Mouse (Mus musculus) megakaryocyte-erythroid progenitor cell, adult 5-6 weeks (primary cell): ENCODE measurements around the gene Etfbkmt. TPM values are rescaled to one million over a fixed set of nuclear protein-coding genes. Genes with fewer than 3 reads are reported as not detected.
A peak's percentile ranks its signal among the peaks of the same experiment; 100 is the strongest.
"Not testable (repeated sequence)": the region's sequence is repeated elsewhere in the genome, so short reads cannot be mapped to it uniquely, and the experiment has no call there.

ENCODE experiments used
- ATAC-seq: replicated peaks from 2 replicates; pipeline ENCODE4 v1.8.0; 2016; ENCODE audit warnings: mild to moderate bottlenecking, inconsistent platforms; ENCODE audit not compliant: severe bottlenecking, poor library complexity, low FRiP score, low TSS enrichment
- total RNA-seq, 2 experiments: library from RNA; stranded (forward) in 1 of 2; stranded (reverse) in 1 of 2; fragments of 200-1000, 215-1000 nt in 1 of 2; fragments of >200 nt in 1 of 2; fragmentation: Nextera tagmentation in 1 of 2; gene quantifications; 2 replicates each; pipeline ENCODE4 v1.2.3; 2014 to 2017

Gene Etfbkmt
- total RNA-seq, 2 experiments from 2014 or later = 18.6 to 28.4 TPM

- ATAC-seq = no peak
Measured at GRCm38 (mm10) chr6:149173831-149174625, 34.4 kb downstream of the Etfbkmt start.

- ATAC-seq = no peak
Measured at GRCm38 (mm10) chr6:149174932-149175570, 35.4 kb downstream of the Etfbkmt start.

GRCm38 (mm10) chr6:149179064-149179463, 39.4 kb downstream of the Etfbkmt start:
- ATAC-seq = peak; percentile 98

- ATAC-seq = peak; percentile 19; the same call in 1 of the 2 replicates
Measured at GRCm38 (mm10) chr6:149184007-149184406, 44.4 kb downstream of the Etfbkmt start.

- ATAC-seq = no peak
Measured at GRCm38 (mm10) chr6:149187371-149187770, 47.7 kb downstream of the Etfbkmt start.

GRCm38 (mm10) chr6:149188041-149188924, 48.6 kb downstream of the Etfbkmt start, which contains the start of gene Amn1:
Gene Amn1 (minus strand): TSS chr6:149188712.
- peak; percentile 93 for ATAC-seq

- no peak; the same call in 1 of the 2 replicates for ATAC-seq
Measured at GRCm38 (mm10) chr6:149188925-149189257, 49.2 kb downstream of the Etfbkmt start.

- no peak for ATAC-seq
Measured at GRCm38 (mm10) chr6:149189340-149189922, 49.8 kb downstream of the Etfbkmt start.

GRCm38 (mm10) chr6:149191951-149192350, 52.3 kb downstream of the Etfbkmt start:
- ATAC-seq = not testable (repeated sequence)

- ATAC-seq = peak; percentile 83
Measured at GRCm38 (mm10) chr6:149193276-149193905, 53.7 kb downstream of the Etfbkmt start.

- ATAC-seq = no peak
Measured at GRCm38 (mm10) chr6:149197116-149197515, 57.5 kb downstream of the Etfbkmt start.

GRCm38 (mm10) chr6:149198572-149198971, 58.9 kb downstream of the Etfbkmt start:
- no peak for ATAC-seq

Other genes starting within 250 kb of the Etfbkmt start
- 37.8 and 42.2 TPM in 2 replicates for gene Caprin2, start 243.6 kb upstream of the Etfbkmt start, total RNA-seq (2014; fragmentation: Nextera tagmentation)
- 22.1 and 30.5 TPM in 2 replicates for gene Caprin2, start 243.6 kb upstream of the Etfbkmt start, total RNA-seq (2017)
- 32.1 and 46.3 TPM in 2 replicates for gene Sinhcaf, start 193.4 kb upstream of the Etfbkmt start, total RNA-seq (2014; fragmentation: Nextera tagmentation)
- 134 and 160 TPM in 2 replicates for gene Sinhcaf, start 193.4 kb upstream of the Etfbkmt start, total RNA-seq (2017)
- 1.1 and 2.3 TPM in 2 replicates for gene Dennd5b, start 38.2 kb upstream of the Etfbkmt start, total RNA-seq (2014; fragmentation: Nextera tagmentation)
- 0.19 and 2.2 TPM in 2 replicates for gene Dennd5b, start 38.2 kb upstream of the Etfbkmt start, total RNA-seq (2017)
- not detected in 2 replicates for gene Gm10203, start 9.7 kb upstream of the Etfbkmt start, total RNA-seq (2014; fragmentation: Nextera tagmentation)
- not detected in 2 replicates for gene Gm10203, start 9.7 kb upstream of the Etfbkmt start, total RNA-seq (2017)
- gene Amn1, start 48.9 kb downstream of the Etfbkmt start, total RNA-seq (2014; fragmentation: Nextera tagmentation) = 7.7 and 18.7 TPM in 2 replicates
- 2.6 and 8.6 TPM in 2 replicates for gene Amn1, start 48.9 kb downstream of the Etfbkmt start, total RNA-seq (2017)
- gene Resf1, start 169.6 kb downstream of the Etfbkmt start, total RNA-seq (2014; fragmentation: Nextera tagmentation) = 48.3 and 72.8 TPM in 2 replicates
- gene Resf1, start 169.6 kb downstream of the Etfbkmt start, total RNA-seq (2017) = 64.1 and 71.6 TPM in 2 replicates